ENCODE assay signal across 9 mouse cellular contexts in genomic region chr16:38347588-38347987, GRCm38 (mm10). TPM values are rescaled to one million over a fixed set of nuclear protein-coding genes. Genes with fewer than 3 reads are reported as not detected.
DNase-seq lines count a peak whose midpoint lies in the region; ATAC-seq and TF ChIP-seq lines count a peak whose summit lies in the region.
"Had no signal": no experiment of that assay in that cellular context is flagged by ENCODE, and none has a peak within 500 bp of the region (broad histone marks: within the 10 kb centered on the region; RNA-seq: fewer than 3 reads in every experiment).

No protein-coding gene starts in this region.

- TF ChIP-seq CTCF in embryonic fibroblast, embryonic 13.5 days (IDR thresholded peaks at IDR 0.05; ENCODE audit: borderline replicate concordance, insufficient read depth, low read length): no peak

- peaks cover 16% of the 10 kb centered on the region for H3K36me3 ChIP-seq in lung, embryonic 16.5 days (ENCODE audit: control insufficient read depth, insufficient read depth, low read length)
- H3K36me3 ChIP-seq in limb, embryonic 11.5 days (ENCODE audit: control insufficient read depth, insufficient read depth, low read length): peaks cover 2% of the 10 kb centered on the region
- H3K36me3 ChIP-seq in neural tube, embryonic 15.5 days: peaks cover 26% of the 10 kb centered on the region

- no peak for ATAC-seq in lung, embryonic 16.5 days (ENCODE audit: low read depth)
- ATAC-seq in limb, embryonic 11.5 days (ENCODE audit: insufficient number of reproducible peaks, low FRiP score, low TSS enrichment, low read depth): no peak
- ATAC-seq in neural tube, embryonic 15.5 days (ENCODE audit: low FRiP score): no peak

- H3K9ac ChIP-seq in lung, embryonic 16.5 days (ENCODE audit: low read length): peak overlapping the region; percentile 83; the same call in 1 of the 2 replicates
- H3K9ac ChIP-seq in limb, embryonic 11.5 days (ENCODE audit: low read length): no peak overlapping the region
- H3K9ac ChIP-seq in neural tube, embryonic 15.5 days (replicated peaks): peak overlapping the region; percentile 80

- no peak for DNase-seq in lung, postnatal 4 days
- DNase-seq in limb, embryonic 11.5 days (ENCODE audit: low spot score): no peak
- DNase-seq in gastrocnemius, postnatal 4 days (ENCODE audit: low spot score in 2 of 2): no peak
- no peak for DNase-seq in embryo, embryonic 11 days
- DNase-seq in B cell, adult 2 months: no peak
- DNase-seq: kidney, adult 8-10 months had no signal

- no peak overlapping the region for H3K27ac ChIP-seq in lung, embryonic 16.5 days (ENCODE audit: low read length)
- no peak overlapping the region for H3K27ac ChIP-seq in embryonic fibroblast, embryonic 13.5 days (ENCODE audit: insufficient read depth, low read length)
- no peak overlapping the region for H3K27ac ChIP-seq in limb, embryonic 11.5 days (replicated peaks; ENCODE audit: low read depth, low read length)
- no peak overlapping the region for H3K27ac ChIP-seq in neural tube, embryonic 15.5 days (replicated peaks)

- peak overlapping the region; percentile 69 for H3K4me3 ChIP-seq in lung, embryonic 16.5 days (ENCODE audit: low read length)
- H3K4me3 ChIP-seq in embryonic fibroblast, embryonic 13.5 days (ENCODE audit: insufficient read depth, low read length): peak overlapping the region; percentile 51
- peak overlapping the region; percentile 59 for H3K4me3 ChIP-seq in limb, embryonic 11.5 days (ENCODE audit: low read depth, low read length)
- H3K4me3 ChIP-seq in neural tube, embryonic 15.5 days (replicated peaks): peak overlapping the region; percentile 86

- TF ChIP-seq POLR2A in embryonic fibroblast, embryonic 13.5 days (IDR thresholded peaks at IDR 0.05; ENCODE audit: low read depth, low read length): no peak

- 58% methylated on average over 6 of the region's 6 CpGs for WGBS in lung, embryonic 16.5 days
- whole genome bisulfite sequencing in limb, embryonic 11.5 days: 69% methylated on average over 6 of the region's 6 CpGs
- WGBS in neural tube, embryonic 15.5 days: 65% methylated on average over 6 of the region's 6 CpGs

- no peaks in the 10 kb centered on the region for H3K27me3 ChIP-seq in lung, embryonic 16.5 days (ENCODE audit: control insufficient read depth, insufficient read depth, low read depth, low read length)
- no peaks in the 10 kb centered on the region for H3K27me3 ChIP-seq in limb, embryonic 11.5 days (ENCODE audit: control insufficient read depth, insufficient read depth, low read length)
- no peaks in the 10 kb centered on the region for H3K27me3 ChIP-seq in neural tube, embryonic 15.5 days (replicated peaks)

- H3K9me3 ChIP-seq in lung, embryonic 16.5 days (ENCODE audit: control insufficient read depth, low read length): no peaks in the 10 kb centered on the region
- H3K9me3 ChIP-seq in limb, embryonic 11.5 days (ENCODE audit: control insufficient read depth, low read length): no peaks in the 10 kb centered on the region
- no peaks in the 10 kb centered on the region for H3K9me3 ChIP-seq in neural tube, embryonic 15.5 days (replicated peaks)

- peaks cover 10% of the 10 kb centered on the region for H3K4me1 ChIP-seq in lung, embryonic 16.5 days (replicated peaks; ENCODE audit: control insufficient read depth, insufficient read depth, low read length)
- peaks cover 3% of the 10 kb centered on the region; the same call in 1 of the 2 replicates for H3K4me1 ChIP-seq in embryonic fibroblast, embryonic 13.5 days (ENCODE audit: control insufficient read depth, insufficient read depth, low read length)
- peaks cover 4% of the 10 kb centered on the region for H3K4me1 ChIP-seq in limb, embryonic 11.5 days (ENCODE audit: control insufficient read depth, insufficient read depth, low read length)
- H3K4me1 ChIP-seq in neural tube, embryonic 15.5 days: peaks cover 13% of the 10 kb centered on the region

- H3K4me2 ChIP-seq in lung, embryonic 16.5 days (ENCODE audit: low read depth, low read length): peak overlapping the region; percentile 63
- peak overlapping the region; percentile 46 for H3K4me2 ChIP-seq in limb, embryonic 11.5 days (ENCODE audit: low read depth, severe bottlenecking)
- H3K4me2 ChIP-seq in neural tube, embryonic 15.5 days: peak overlapping the region; percentile 66

RNA-seq across cellular contexts. Expression of gene Gm21987, which starts 0.7 kb away (rescaled TPM):
- polyA plus RNA-seq in lung, embryonic 16.5 days (2015; fragmentation: Nextera tagmentation; extraction: Ambion mirVana): 0.55 TPM in 1 of 2 replicates, not detected in the other
- 1.4 TPM in 1 of 2 replicates, not detected in the other for polyA plus RNA-seq in embryonic fibroblast, embryonic 13.5 days (2011; ENCODE audit: insufficient read length, low read depth, missing spikeins)
- polyA plus RNA-seq in limb, embryonic 11.5 days (2014; fragmentation: Nextera tagmentation; extraction: Ambion mirVana): not detected in 2 replicates
- polyA plus RNA-seq in neural tube, embryonic 15.5 days (2015; fragmentation: Nextera tagmentation; extraction: Ambion mirVana): 0.72 TPM in 1 of 2 replicates, not detected in the other
- not detected for total RNA-seq in gastrocnemius, postnatal 4 days (2021)

RNA-seq across cellular contexts. Expression of gene Cox17, which starts 0.8 kb away (rescaled TPM):
- polyA plus RNA-seq in lung, embryonic 16.5 days (2015; fragmentation: Nextera tagmentation; extraction: Ambion mirVana): 142 and 143 TPM in 2 replicates
- polyA plus RNA-seq in embryonic fibroblast, embryonic 13.5 days (2011; ENCODE audit: insufficient read length, low read depth, missing spikeins): 93.2 and 102 TPM in 2 replicates
- 107 and 118 TPM in 2 replicates for polyA plus RNA-seq in limb, embryonic 11.5 days (2014; fragmentation: Nextera tagmentation; extraction: Ambion mirVana)
- polyA plus RNA-seq in neural tube, embryonic 15.5 days (2015; fragmentation: Nextera tagmentation; extraction: Ambion mirVana): 95.8 and 101 TPM in 2 replicates
- 100 to 1,000 TPM; 109 to 129 TPM for total RNA-seq in gastrocnemius, postnatal 4 days (2021)

RNA-seq across cellular contexts. Expression of gene Maats1, which starts 5.6 kb away (rescaled TPM):
- 1.9 and 2.6 TPM in 2 replicates for polyA plus RNA-seq in lung, embryonic 16.5 days (2015; fragmentation: Nextera tagmentation; extraction: Ambion mirVana)
- polyA plus RNA-seq in embryonic fibroblast, embryonic 13.5 days (2011; ENCODE audit: insufficient read length, low read depth, missing spikeins): not detected in 2 replicates
- 0.10 and 0.20 TPM in 2 replicates for polyA plus RNA-seq in limb, embryonic 11.5 days (2014; fragmentation: Nextera tagmentation; extraction: Ambion mirVana)
- 0.40 and 0.88 TPM in 2 replicates for polyA plus RNA-seq in neural tube, embryonic 15.5 days (2015; fragmentation: Nextera tagmentation; extraction: Ambion mirVana)
- total RNA-seq in gastrocnemius, postnatal 4 days (2021): under 1 TPM in 1 of 2 experiments, not detected in 1; 0.20 TPM

RNA-seq across cellular contexts. Expression of gene Popdc2, which starts 14.4 kb away (rescaled TPM):
- polyA plus RNA-seq in lung, embryonic 16.5 days (2015; fragmentation: Nextera tagmentation; extraction: Ambion mirVana): 8.9 and 9.1 TPM in 2 replicates
- polyA plus RNA-seq in embryonic fibroblast, embryonic 13.5 days (2011; ENCODE audit: insufficient read length, low read depth, missing spikeins): 0.60 and 1.0 TPM in 2 replicates
- polyA plus RNA-seq in limb, embryonic 11.5 days (2014; fragmentation: Nextera tagmentation; extraction: Ambion mirVana): 0.75 and 1.8 TPM in 2 replicates
- polyA plus RNA-seq in neural tube, embryonic 15.5 days (2015; fragmentation: Nextera tagmentation; extraction: Ambion mirVana): 1.0 and 2.0 TPM in 2 replicates
- total RNA-seq in gastrocnemius, postnatal 4 days (2021): 10 to 100 TPM; 42.5 to 57.1 TPM

RNA-seq across cellular contexts. Expression of gene Nr1i2, which starts 53.0 kb away (rescaled TPM):
- 0.19 TPM in 1 of 2 replicates, not detected in the other for polyA plus RNA-seq in lung, embryonic 16.5 days (2015; fragmentation: Nextera tagmentation; extraction: Ambion mirVana)
- not detected in 2 replicates for polyA plus RNA-seq in embryonic fibroblast, embryonic 13.5 days (2011; ENCODE audit: insufficient read length, low read depth, missing spikeins)
- polyA plus RNA-seq in limb, embryonic 11.5 days (2014; fragmentation: Nextera tagmentation; extraction: Ambion mirVana): not detected in 2 replicates
- 0.63 TPM in 1 of 2 replicates, not detected in the other for polyA plus RNA-seq in neural tube, embryonic 15.5 days (2015; fragmentation: Nextera tagmentation; extraction: Ambion mirVana)
- total RNA-seq in gastrocnemius, postnatal 4 days (2021): under 1 TPM in 1 of 2 experiments, not detected in 1; 0.16 TPM
